Mouse (Mus musculus): Measurements from ENCODE around the gene Zfp512.
"Not testable (repeated sequence)": the region's sequence is repeated elsewhere in the genome, so short reads cannot be mapped to it uniquely, and the experiment has no call there.

GRCm38 (mm10) chr5:31434727-31435126, 17.5 kb upstream of the Zfp512 start:
- TF ChIP-seq CTCF (IDR thresholded peaks at IDR 0.05; ENCODE audit: control insufficient read depth, insufficient read depth, low read length); POLR2A (IDR thresholded peaks at IDR 0.05; ENCODE audit: borderline replicate concordance, control insufficient read depth, low read depth, low read length): not testable (repeated sequence)
